Mouse (Mus musculus) lung, adult 2 months (tissue): Measurements from ENCODE around the gene Muc13.

Experiments used
- CTCF ChIP-seq: fragments of 200-500 bp; IDR thresholded peaks from 2 replicates; pipeline ENCODE4 v1.5.1; 2011; ENCODE audit warnings: mild to moderate bottlenecking, low read length, control low read depth; ENCODE audit not compliant: insufficient read depth
- POLR2A ChIP-seq: fragments of 200-500 bp; IDR thresholded peaks from 2 replicates; pipeline ENCODE4 v1.6.1; 2011; ENCODE audit warnings: low read depth, mild to moderate bottlenecking, control low read depth, low read length, borderline replicate concordance; ENCODE audit errors: extremely low read depth

DNA sequence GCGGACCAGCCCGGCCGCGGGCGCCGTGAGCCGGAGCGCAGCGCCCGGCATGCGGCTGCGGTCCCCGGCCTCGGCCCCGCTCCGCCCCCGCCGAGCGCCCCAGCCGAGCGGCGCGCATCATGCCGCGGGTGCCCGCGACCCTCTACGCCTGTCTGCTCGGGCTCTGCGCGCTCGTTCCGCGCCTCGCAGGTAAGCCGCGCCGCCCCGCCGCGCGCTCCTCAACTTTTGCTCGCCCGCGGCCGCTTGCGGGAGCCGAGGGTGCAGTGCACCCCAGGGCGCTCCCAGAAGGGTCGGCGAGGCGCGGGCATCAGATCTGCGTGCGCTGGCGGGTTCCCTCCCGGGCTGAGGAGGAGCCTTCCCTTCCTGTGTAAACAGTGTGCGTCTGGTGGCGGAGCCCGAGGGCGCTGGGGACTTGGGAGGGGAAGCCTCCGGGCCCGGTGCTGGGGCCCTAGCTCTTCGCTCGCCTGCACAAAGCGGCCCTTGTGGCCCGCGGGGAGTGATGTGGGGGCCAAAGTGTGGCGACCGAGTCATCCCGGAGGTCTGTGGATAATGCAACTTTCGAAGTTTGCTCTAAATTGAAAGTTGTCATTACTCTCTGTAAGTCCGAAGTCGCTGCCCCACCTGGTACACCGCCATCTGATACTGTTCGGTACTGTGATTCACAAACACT, 36.1 kb downstream of the Muc13 start:
- no peak for TF ChIP-seq CTCF
- peak; percentile 27; the same call in 1 of the 2 replicates for TF ChIP-seq POLR2A
